Mouse (Mus musculus): ENCODE results near the gene Vps13d.

Gene Vps13d

GRCm38 (mm10) chr4:145086509-145086908 lies 108.3 kb downstream of the Vps13d start:
- DNase-seq (ENCODE audit: low spot score in 2 of 2): no peak

GRCm38 (mm10) chr4:145079324-145079723 lies 115.5 kb downstream of the Vps13d start:
- DNase-seq (ENCODE audit: low spot score in 2 of 2): no peak

DNA sequence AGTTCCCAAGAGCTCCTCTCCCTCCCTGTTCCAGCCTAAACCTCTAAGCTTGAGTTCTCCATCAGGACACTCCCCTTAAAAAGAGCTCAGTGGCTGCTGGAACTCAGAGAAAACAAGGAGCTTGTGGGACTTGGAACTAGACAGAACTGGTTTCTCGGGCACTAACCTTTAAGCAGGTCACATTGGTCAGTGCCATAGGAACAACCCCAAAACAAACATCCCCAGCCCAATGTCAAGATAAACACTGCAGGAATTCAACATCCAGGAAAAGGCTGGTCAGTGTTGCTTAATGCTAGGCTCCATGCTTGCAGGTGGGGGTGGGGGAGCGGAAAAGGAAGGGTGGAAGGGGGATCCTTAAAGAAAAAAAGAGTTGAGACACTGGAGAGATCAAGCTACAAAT lies 120.5 kb downstream of the Vps13d start:
- DNase-seq (ENCODE audit: low spot score in 2 of 2): no peak

- DNase-seq (ENCODE audit: low spot score in 2 of 2): no peak
Observed at GRCm38 (mm10) chr4:145073728-145074127, 121.1 kb downstream of the Vps13d start.

DNA sequence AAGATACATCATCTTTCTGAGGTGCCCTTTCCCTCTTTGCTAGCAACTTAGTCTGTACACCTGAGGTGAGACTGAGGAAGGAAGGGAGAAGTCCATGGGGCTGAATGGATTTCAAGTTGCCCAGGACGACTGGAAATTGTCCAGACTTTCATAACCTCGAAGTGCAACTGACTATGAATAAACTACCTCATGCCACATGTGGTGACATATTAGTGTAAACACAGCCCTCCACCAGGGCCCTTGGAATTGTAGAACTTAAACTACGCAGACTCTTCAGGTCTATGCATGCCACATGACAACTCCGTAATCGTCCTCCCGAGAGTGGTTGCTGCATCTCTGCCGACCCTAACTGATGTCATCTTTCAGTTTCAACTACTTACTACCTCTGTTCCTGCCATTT lies 122.9 kb downstream of the Vps13d start:
- no peak for DNase-seq (ENCODE audit: low spot score in 2 of 2)

GRCm38 (mm10) chr4:145067019-145067680 lies 127.7 kb downstream of the Vps13d start:
- DNase-seq (ENCODE audit: low spot score in 2 of 2): no peak

DNA sequence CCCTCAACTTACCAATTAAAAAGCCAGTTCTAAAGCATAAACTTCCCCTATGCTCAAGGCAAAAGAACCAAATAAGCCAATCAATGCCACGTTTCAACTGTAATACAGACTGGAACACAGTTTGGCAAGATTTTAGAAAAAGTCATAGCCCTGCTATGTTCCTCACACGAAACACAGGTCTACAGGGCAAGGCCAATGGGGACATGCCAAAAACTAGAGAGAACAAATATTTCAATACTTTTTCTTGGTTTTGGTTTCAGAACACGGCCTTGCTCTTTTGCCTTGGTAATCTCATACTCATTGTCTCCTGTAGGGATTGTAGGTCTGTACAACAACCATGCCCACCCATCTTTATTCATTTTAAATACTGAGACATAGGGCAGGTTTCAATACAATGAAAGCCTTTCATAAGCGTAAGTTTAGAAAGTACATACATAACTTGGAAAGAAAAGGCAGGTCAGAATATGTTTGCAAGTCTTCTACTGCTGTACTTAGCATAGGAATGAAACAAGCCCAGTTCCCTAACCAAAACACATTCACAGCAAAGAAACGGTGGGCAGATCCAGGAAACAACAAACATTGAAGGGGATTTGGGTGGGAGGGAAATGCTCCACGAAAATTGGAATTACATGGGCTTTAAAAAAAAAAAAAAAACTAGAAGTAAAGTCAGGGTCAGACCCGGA lies 128.3 kb downstream of the Vps13d start:
- no peak for DNase-seq (ENCODE audit: low spot score in 2 of 2)

DNA sequence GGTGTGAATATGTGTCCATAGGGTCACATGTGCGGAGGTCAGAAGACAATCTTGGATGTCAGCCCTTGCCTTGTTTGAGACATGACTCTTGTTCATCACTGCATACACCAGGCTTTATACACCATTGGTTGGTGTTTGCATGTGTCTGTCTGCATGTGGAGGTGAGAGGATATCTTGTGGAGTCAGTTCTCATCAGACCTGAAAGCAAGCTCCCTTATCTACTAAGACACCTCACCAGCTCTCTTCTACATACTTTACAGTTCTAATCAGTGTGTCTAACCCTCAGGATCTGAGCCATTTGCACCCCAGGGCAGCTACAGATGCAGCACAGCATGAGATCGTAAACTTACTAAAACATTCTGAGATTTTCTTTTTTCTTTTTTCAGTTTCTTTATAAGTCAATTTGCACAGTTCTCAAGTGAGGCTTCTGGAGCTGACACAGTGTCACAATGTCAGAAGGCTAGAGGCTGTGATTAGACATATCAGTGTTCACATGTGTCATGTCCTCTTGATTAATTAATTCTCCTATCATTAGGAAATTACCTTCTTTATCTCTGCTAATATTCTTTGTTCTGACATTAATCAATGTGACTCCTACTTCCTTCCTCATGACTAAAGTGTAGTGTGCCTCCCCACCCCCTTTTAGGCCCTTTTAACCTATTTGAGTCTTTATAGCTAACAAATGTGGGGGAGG lies 135.9 kb downstream of the Vps13d start:
- no peak for DNase-seq (ENCODE audit: low spot score in 2 of 2)

- no peak for DNase-seq (ENCODE audit: low spot score in 2 of 2)
Observed at GRCm38 (mm10) chr4:145056346-145056745, 138.5 kb downstream of the Vps13d start.

- DNase-seq (ENCODE audit: low spot score in 2 of 2): no peak
Observed at GRCm38 (mm10) chr4:145055792-145056191, 139.0 kb downstream of the Vps13d start.

DNA sequence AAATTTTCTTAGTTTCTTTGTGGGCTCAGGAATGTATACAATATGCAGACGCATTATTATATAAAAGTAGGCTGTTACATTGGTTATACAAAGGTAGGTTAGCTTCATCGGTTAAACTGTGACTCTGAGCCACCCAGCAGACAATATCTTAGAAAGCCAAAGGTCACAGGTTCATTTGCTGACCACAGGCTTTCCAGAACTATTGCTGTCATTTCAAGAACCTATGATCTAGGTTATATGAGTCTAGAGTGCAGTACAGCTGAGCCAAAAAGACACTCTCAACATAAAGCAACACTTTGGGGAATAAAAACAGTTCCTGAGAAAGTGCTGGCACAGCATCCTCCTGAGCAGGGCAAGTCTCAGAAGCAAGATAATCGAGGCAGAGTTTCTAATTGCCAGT lies 140.4 kb downstream of the Vps13d start:
- DNase-seq (ENCODE audit: low spot score in 2 of 2): no peak

GRCm38 (mm10) chr4:145052697-145053096 lies 142.1 kb downstream of the Vps13d start:
- DNase-seq (ENCODE audit: low spot score in 2 of 2): no peak

DNA sequence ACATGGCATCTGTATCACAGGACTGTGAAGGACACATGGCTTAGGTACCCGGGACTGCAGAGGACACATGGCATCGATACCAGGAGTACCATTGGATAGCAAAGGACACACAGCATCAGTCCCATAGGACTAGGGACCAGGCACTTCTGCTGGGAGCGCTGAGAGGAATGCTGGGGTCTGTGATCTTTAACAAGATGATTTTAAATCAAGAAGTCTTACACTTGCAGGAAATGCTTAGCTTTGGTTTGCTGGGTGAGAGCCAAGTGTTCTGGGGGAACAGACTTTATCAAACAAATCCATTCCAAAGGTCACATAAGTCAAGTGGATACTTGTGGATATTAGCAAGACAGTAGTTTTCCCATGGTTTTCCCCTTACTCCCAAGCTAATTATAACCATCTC lies 142.5 kb downstream of the Vps13d start:
- no peak for DNase-seq (ENCODE audit: low spot score in 2 of 2)

GRCm38 (mm10) chr4:145051209-145051969 lies 143.4 kb downstream of the Vps13d start:
- no peak for DNase-seq (ENCODE audit: low spot score in 2 of 2)

DNA sequence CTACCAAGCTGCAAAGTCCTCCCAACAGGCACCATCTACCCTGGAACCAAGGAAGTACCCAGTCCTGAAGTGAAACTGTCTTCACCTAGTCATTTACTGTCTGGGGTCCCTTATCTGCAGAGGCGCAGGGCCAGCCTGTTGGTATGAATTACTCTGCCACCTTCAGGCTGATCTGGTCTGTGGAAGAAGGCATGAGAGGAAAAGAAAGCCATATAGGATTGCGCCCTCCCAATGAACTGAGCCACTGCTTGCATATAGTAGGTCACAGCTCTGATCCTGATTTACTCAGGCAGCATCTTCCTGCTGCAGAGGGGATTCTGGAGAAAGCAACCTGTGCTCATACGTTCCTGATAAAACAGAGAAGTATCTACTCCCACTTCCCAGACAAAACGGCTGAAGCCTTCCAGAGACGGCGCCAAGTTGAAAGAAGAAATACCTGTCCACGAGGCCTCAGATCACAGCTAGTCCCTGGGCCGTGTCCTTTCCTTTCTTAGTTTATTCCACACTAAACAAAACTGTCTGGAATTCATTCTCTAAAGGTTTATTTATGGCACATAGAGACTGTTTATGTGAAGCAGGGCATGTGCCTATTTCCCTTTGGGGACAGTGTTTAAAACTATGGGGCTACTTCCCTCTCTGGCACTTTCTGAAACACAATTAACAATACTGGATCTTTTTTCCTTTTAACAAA lies 144.1 kb downstream of the Vps13d start:
- DNase-seq (ENCODE audit: low spot score in 2 of 2): no peak

- no peak for DNase-seq (ENCODE audit: low spot score in 2 of 2)
Observed at GRCm38 (mm10) chr4:145047964-145048363, 146.8 kb downstream of the Vps13d start.

GRCm38 (mm10) chr4:145046032-145046401 lies 148.8 kb downstream of the Vps13d start:
- DNase-seq (ENCODE audit: low spot score in 2 of 2): no peak

GRCm38 (mm10) chr4:145045312-145046031 lies 149.3 kb downstream of the Vps13d start:
- DNase-seq (ENCODE audit: low spot score in 2 of 2): no peak

- no peak for DNase-seq (ENCODE audit: low spot score in 2 of 2)
Observed at GRCm38 (mm10) chr4:145041223-145041870, 153.5 kb downstream of the Vps13d start.

GRCm38 (mm10) chr4:145037631-145038416 lies 157.0 kb downstream of the Vps13d start:
- no peak for DNase-seq (ENCODE audit: low spot score in 2 of 2)

Measured in urinary bladder, postnatal 4 days (tissue).